Mouse (Mus musculus) E14TG2a.4 (cell line): ENCODE data around the gene Slc10a7.

Experiments used
- CTCF ChIP-seq: conservative IDR thresholded peaks from 2 replicates; pipeline ENCODE4 v1.5.1; 2014; ENCODE audit warnings: low read length
- NANOG ChIP-seq: IDR thresholded peaks from 2 replicates; pipeline ENCODE4 v1.6.1; 2014; ENCODE audit warnings: borderline replicate concordance, low read length, mixed read lengths

DNA sequence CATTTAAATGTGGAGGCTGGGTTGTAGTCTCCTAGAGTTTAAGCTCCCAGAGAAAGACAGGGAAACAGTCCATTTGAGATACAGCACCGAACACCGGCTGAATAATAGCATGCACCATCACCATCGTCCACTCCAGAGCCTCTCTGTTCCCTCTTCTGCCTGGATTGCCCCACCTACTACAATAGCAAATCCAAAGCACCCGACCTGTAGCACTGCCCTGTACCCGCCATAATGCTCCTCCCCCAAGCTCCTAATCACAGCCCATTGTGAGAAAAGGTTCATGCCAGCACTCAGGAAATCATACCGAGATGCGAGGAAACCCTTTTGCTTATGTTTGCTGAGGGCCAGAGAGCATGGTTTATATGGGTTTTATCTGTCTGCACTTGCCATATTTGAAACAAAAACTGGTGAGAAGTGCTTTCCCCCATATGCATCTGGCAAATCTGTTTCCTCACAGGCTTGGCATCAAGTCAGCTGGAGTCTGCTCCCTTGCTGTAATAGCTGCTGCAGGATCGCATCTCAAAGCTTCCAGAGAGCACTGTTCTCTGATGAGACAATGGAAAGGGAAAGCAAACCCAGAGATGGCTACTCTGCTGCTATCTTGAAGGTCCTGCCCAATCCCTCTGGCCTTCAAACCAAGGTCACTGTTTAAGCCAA is 138.0 kb downstream of the Slc10a7 start:
- no peak for TF ChIP-seq CTCF
- TF ChIP-seq NANOG = no peak
